Mouse (Mus musculus) layer of hippocampus, adult 2 months (tissue): ENCODE measurements around the gene Pam. TPM values are rescaled to one million over a fixed set of nuclear protein-coding genes. Genes with fewer than 3 reads are reported as not detected.

ENCODE experiments used
- DNase-seq, 2 experiments: peaks; one replicate each; pipeline ENCODE4 v3.0.0; 2022; ENCODE audit warnings: low spot score in 2 of 2
- H3K27ac ChIP-seq: fragments of 200-600 bp; 2 replicates; pipeline ENCODE4 v1.8.1; 2022
- H3K4me3 ChIP-seq: fragments of 200-600 bp; 2 replicates; pipeline ENCODE4 v1.8.1; 2022; ENCODE audit warnings: mild to moderate bottlenecking
- CTCF ChIP-seq: fragments of 200-600 bp; conservative IDR thresholded peaks from 2 replicates; pipeline ENCODE4 v1.8.1; 2022; ENCODE audit warnings: antibody characterized with exemption, mild to moderate bottlenecking, moderate library complexity
- total RNA-seq, 2 experiments: library from RNA; stranded (reverse); gene quantifications; 2 replicates each; pipeline ENCODE4 v1.2.3; 2021

Pam gene
- total RNA-seq, 2 experiments from 2014 or later: 193 to 200 TPM

GRCm38 (mm10) chr1:97795936-97796335, 299.5 kb downstream of the Pam start:
- TF ChIP-seq CTCF: no peak
- no peak for DNase-seq
- Histone ChIP-seq H3K27ac (no peak overlapping the region), H3K4me3 (no peak overlapping the region)

- no peak overlapping the region for H3K4me3 ChIP-seq
- no peak for DNase-seq
- no peak; the same call in 1 of the 2 replicates for TF ChIP-seq CTCF
- no peak overlapping the region for H3K27ac ChIP-seq
These were observed 301.3 kb downstream of the Pam start for GRCm38 (mm10) chr1:97794110-97794509.

- Histone ChIP-seq H3K27ac (no peak overlapping the region), H3K4me3 (no peak overlapping the region)
- DNase-seq: no peak
- TF ChIP-seq CTCF: no peak
These were observed 307.0 kb downstream of the Pam start for GRCm38 (mm10) chr1:97788490-97788889.

- DNase-seq: no peak
- Histone ChIP-seq H3K27ac (no peak overlapping the region), H3K4me3 (no peak overlapping the region)
- TF ChIP-seq CTCF: no peak
These were observed 307.8 kb downstream of the Pam start for GRCm38 (mm10) chr1:97787674-97788073.

GRCm38 (mm10) chr1:97785685-97786393, 309.6 kb downstream of the Pam start:
- DNase-seq: no peak
- TF ChIP-seq CTCF: no peak

GRCm38 (mm10) chr1:97784928-97785327, 310.5 kb downstream of the Pam start:
- TF ChIP-seq CTCF: peak; percentile 59

More at GRCm38 (mm10) chr1:97785685-97786393, 309.6 kb downstream of the Pam start:
- Histone ChIP-seq H3K27ac (no peak overlapping the region), H3K4me3 (no peak overlapping the region)

GRCm38 (mm10) chr1:97781674-97782073, 313.8 kb downstream of the Pam start:
- Histone ChIP-seq H3K4me3 (no peak overlapping the region), H3K27ac (no peak overlapping the region)
- no peak for TF ChIP-seq CTCF
- DNase-seq: no peak

More at GRCm38 (mm10) chr1:97784928-97785327, 310.5 kb downstream of the Pam start:
- DNase-seq: no peak
- Histone ChIP-seq H3K27ac (no peak overlapping the region), H3K4me3 (no peak overlapping the region)

GRCm38 (mm10) chr1:97773973-97774372, 321.5 kb downstream of the Pam start:
- Histone ChIP-seq H3K4me3 (no peak overlapping the region), H3K27ac (no peak overlapping the region)
- DNase-seq: no peak
- TF ChIP-seq CTCF: no peak

- no peak overlapping the region for H3K27ac ChIP-seq
- TF ChIP-seq CTCF: no peak
- DNase-seq: no peak
- H3K4me3 ChIP-seq: no peak overlapping the region
These were observed 322.1 kb downstream of the Pam start for GRCm38 (mm10) chr1:97773362-97773761.

- no peak overlapping the region for H3K4me3 ChIP-seq
- TF ChIP-seq CTCF: no peak
- DNase-seq: no peak
- no peak overlapping the region for H3K27ac ChIP-seq
These were observed 323.7 kb downstream of the Pam start for GRCm38 (mm10) chr1:97771727-97772126.

GRCm38 (mm10) chr1:97771118-97771517, 324.3 kb downstream of the Pam start:
- DNase-seq: no peak
- H3K4me3 ChIP-seq: peak overlapping the region; percentile 99
- no peak overlapping the region; the same call in 1 of the 2 replicates for H3K27ac ChIP-seq
- no peak for TF ChIP-seq CTCF

- peak; percentile 66 for TF ChIP-seq CTCF
- Histone ChIP-seq H3K27ac (peak within 1 kb of the TSS; percentile 94), H3K4me3 (peak within 1 kb of the TSS; percentile 99)
- peak; percentile 94 to 95 for DNase-seq
These were observed 325.3 kb downstream of the Pam start, which contains the start of the genes Gin1 and Ppip5k2 for GRCm38 (mm10) chr1:97769904-97770753. Gene Gin1, plus strand, starts transcription at chr1:97770172. Gene Ppip5k2, minus strand, starts transcription at chr1:97770411.

GRCm38 (mm10) chr1:97769294-97769903, 326.0 kb downstream of the Pam start:
- Histone ChIP-seq H3K4me3 (peak overlapping the region; percentile 99), H3K27ac (peak overlapping the region; percentile 94)
- no peak for TF ChIP-seq CTCF
- no peak for DNase-seq
